Mouse (Mus musculus): ENCODE data around the gene Ccdc167. TPM values are rescaled to one million over a fixed set of nuclear protein-coding genes. Genes with fewer than 3 reads are reported as not detected.
"Not testable (repeated sequence)": the region's sequence is repeated elsewhere in the genome, so short reads cannot be mapped to it uniquely, and the experiment has no call there.

Ccdc167 gene
- polyA plus RNA-seq, 1 experiment from 2014 or later = 15.2 TPM

DNA sequence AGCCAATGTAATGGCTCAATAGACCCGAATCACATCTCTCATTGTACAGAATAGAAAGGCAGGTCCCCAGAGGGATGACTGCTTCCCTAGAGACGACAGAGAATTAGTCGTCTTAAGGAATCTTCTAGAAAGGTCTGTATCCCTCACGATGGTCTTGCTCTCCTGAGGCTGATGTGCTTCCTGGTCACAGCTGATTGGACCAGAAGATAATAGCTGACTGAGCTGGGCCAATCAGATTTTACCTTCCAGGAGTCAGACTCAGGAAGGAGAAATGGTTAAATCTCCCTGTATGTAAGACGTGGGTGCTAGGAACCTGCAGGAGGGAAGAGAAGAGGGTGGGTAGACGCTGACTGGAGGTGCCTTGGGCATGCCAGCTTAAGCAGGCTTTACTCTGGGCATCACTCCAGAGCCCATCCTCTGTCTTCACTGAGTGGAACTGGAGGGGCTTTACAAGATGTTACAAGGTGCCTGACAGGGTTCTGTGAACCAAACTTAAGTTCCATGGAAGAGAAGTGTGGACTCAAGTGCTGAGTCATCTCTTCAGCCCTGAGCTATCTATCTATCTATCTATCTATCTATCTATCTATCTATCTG, 8.3 kb upstream of the Ccdc167 start:
- WGBS = 63% methylated on average over 6 of the region's 6 CpGs

DNA sequence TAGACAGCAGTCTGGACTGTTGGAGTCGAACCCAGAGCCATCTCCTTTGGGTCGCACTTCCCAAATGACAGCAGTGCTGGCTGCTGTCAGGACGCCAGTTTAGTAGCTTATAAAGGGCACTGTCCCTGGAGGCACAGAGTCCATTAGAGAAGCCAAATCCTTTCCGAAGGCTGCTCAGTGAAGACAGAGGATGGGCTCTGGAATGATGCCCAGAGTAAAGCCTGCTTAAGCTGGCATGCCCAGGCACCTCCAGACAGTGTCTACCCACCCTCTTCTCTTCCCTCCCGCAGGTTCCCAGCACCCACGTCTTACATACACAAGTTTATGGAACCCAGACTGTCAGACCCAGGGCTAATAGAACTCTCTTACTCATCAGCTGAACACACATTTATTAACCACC, 7.8 kb upstream of the Ccdc167 start:
- Histone ChIP-seq H3K4me2 (no peak overlapping the region), H3K36me3 (ENCODE audit: control insufficient read depth, insufficient read depth, low read length) (no peaks in the 10 kb centered on the region), H3K4me1 (replicated peaks; ENCODE audit: control insufficient read depth, insufficient read depth, low read length) (no peaks in the 10 kb centered on the region), H3K27me3 (replicated peaks; ENCODE audit: control insufficient read depth, insufficient read depth, low read length) (no peaks in the 10 kb centered on the region; the same call in 1 of the 2 replicates), H3K27ac (ENCODE audit: low read depth, low read length) (no peak overlapping the region), H3K9me3 (ENCODE audit: control insufficient read depth, low read length) (no peaks in the 10 kb centered on the region), H3K4me3 (ENCODE audit: low read depth, low read length) (no peak overlapping the region), H3K9ac (ENCODE audit: low read depth, low read length) (no peak overlapping the region)
- DNase-seq (ENCODE audit: low spot score) = no peak
- WGBS = 77% methylated on average over 6 of the region's 6 CpGs
- no peak for ATAC-seq (replicated peaks; ENCODE audit: low FRiP score)

More for the DNA sequence above, 8.3 kb upstream of the Ccdc167 start:
- H3K27ac ChIP-seq (ENCODE audit: low read depth, low read length) = no peak overlapping the region
- H3K9ac ChIP-seq (ENCODE audit: low read depth, low read length) = no peak overlapping the region
- H3K9me3 ChIP-seq (ENCODE audit: control insufficient read depth, low read length) = no peaks in the 10 kb centered on the region
- DNase-seq (ENCODE audit: low spot score) (no peak), ATAC-seq (replicated peaks; ENCODE audit: low FRiP score) (no peak)
- no peaks in the 10 kb centered on the region for H3K4me1 ChIP-seq (replicated peaks; ENCODE audit: control insufficient read depth, insufficient read depth, low read length)
- no peak overlapping the region for H3K4me3 ChIP-seq (ENCODE audit: low read depth, low read length)
- no peak overlapping the region for H3K4me2 ChIP-seq
- H3K36me3 ChIP-seq (ENCODE audit: control insufficient read depth, insufficient read depth, low read length) = no peaks in the 10 kb centered on the region
- H3K27me3 ChIP-seq (replicated peaks; ENCODE audit: control insufficient read depth, insufficient read depth, low read length) = no peaks in the 10 kb centered on the region; the same call in 1 of the 2 replicates

DNA sequence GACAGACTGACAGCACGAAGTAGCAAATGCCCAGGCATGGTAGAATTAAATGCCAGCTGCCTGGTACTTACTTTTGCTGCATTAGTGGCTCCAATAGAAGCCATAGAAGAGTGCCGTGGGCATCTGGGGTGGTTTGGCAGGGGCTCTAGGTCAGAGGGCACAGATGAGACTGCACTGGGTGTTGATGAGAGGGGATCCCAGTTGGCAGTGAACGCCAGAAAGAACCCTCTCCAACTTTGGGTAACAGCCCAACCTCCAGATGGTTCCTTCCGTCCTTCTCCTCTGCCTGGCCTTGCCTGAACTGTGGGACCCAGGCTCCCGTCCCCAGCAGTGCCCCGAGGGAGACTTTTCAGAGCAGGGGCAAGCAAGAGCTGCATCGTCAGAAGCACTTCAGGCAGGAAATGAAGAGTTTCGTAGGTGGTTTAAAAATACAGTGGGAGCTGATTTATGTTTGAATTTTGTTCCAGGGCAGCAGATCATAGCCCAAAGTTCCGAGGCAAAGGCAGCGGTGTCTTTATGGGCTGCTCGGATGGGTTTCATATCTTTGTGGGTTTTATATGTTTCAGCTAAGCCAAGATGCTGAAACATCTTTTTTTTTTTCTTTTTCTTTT, 4.0 kb upstream of the Ccdc167 start:
- H3K27me3 ChIP-seq (replicated peaks; ENCODE audit: control insufficient read depth, insufficient read depth, low read length) = no peaks in the 10 kb centered on the region; the same call in 1 of the 2 replicates
- H3K9ac ChIP-seq (ENCODE audit: low read depth, low read length) = no peak overlapping the region
- ATAC-seq (replicated peaks; ENCODE audit: low FRiP score) = no peak
- H3K27ac ChIP-seq (ENCODE audit: low read depth, low read length) = no peak overlapping the region
- H3K36me3 ChIP-seq (ENCODE audit: control insufficient read depth, insufficient read depth, low read length) = no peaks in the 10 kb centered on the region
- peaks cover 10% of the 10 kb centered on the region for H3K4me1 ChIP-seq (replicated peaks; ENCODE audit: control insufficient read depth, insufficient read depth, low read length)
- WGBS = 75% methylated on average over 11 of the region's 11 CpGs
- no peak overlapping the region for H3K4me3 ChIP-seq (ENCODE audit: low read depth, low read length)
- no peaks in the 10 kb centered on the region for H3K9me3 ChIP-seq (ENCODE audit: control insufficient read depth, low read length)
- no peak overlapping the region for H3K4me2 ChIP-seq
- no peak for DNase-seq (ENCODE audit: low spot score)

DNA sequence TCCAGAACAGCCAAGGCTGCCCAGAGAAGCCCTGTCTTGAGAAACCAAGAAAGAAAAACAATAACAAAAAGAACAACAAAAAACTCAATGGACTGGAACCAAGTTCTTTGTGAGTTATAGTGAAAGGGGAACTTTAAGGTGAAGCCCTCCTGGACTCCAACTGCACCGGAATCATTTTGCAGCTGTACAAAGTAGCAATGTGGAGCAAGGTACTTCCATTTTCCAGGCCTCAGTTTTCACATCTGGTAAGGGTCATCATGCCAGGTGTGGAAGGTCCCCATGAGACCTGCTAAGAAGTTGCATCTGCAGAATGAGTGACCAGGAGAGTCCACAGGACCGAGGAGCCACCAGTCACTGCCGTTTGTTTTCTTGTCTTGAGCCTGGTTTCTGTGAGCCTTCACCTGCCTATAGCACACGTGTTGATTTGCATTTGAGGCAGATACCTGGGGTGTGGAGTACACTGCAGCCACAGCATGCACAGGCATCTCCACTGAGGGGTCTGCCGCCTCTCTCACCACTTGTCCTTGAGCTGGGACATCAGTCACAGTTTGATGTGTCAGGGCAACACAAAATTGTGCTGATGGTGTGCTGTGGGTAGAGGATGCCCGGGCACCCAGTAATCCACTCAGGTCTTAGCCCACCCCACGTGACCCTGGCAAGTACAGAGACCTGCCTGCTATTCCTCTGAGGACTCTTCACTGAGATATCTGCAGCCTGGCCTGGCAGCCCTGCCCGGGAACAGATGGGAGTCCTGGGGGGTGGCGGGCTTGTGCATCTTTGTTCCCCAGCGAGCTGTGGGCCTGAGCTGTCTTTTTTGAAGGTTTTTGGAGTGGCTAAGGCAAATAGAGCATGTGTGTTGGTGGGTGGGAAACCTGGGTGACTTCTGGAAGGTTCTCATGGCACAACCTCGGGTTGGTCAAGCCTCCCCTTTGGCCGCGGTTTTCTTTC, 3.1 kb upstream of the Ccdc167 start:
- no peak overlapping the region for H3K4me2 ChIP-seq
- WGBS = 72% methylated on average over 13 of the region's 13 CpGs
- ATAC-seq (replicated peaks; ENCODE audit: low FRiP score) (no peak), DNase-seq (ENCODE audit: low spot score) (no peak)
- peaks cover 10% of the 10 kb centered on the region for H3K4me1 ChIP-seq (replicated peaks; ENCODE audit: control insufficient read depth, insufficient read depth, low read length)
- H3K36me3 ChIP-seq (ENCODE audit: control insufficient read depth, insufficient read depth, low read length) = no peaks in the 10 kb centered on the region
- H3K4me3 ChIP-seq (ENCODE audit: low read depth, low read length) = no peak overlapping the region
- no peak overlapping the region for H3K27ac ChIP-seq (ENCODE audit: low read depth, low read length)
- no peaks in the 10 kb centered on the region for H3K9me3 ChIP-seq (ENCODE audit: control insufficient read depth, low read length)
- H3K9ac ChIP-seq (ENCODE audit: low read depth, low read length) = no peak overlapping the region
- no peaks in the 10 kb centered on the region; the same call in 1 of the 2 replicates for H3K27me3 ChIP-seq (replicated peaks; ENCODE audit: control insufficient read depth, insufficient read depth, low read length)

DNA sequence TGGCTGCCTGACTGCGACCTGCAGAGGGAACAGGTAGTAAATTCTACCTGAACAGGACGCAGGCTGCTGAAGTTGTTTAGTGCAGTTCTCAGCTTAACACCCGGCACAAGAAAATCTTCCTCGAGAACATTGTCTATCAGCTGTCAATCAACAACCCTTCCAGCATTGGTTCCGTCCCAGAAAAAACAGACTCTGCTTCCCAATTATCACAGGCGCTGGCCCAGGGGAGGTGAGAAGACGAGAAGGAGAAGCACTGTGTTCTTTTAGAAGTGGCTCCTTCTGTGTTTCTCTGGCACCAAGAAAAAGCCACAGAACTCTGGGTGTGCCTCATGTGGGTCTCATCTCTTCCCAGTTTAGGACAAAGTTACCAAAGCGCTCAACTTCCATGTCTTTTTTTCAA, 1.8 kb upstream of the Ccdc167 start:
- 82% methylated on average over 8 of the region's 8 CpGs for WGBS
- no peaks in the 10 kb centered on the region for H3K36me3 ChIP-seq (ENCODE audit: control insufficient read depth, insufficient read depth, low read length)
- H3K4me3 ChIP-seq (ENCODE audit: low read depth, low read length) = no peak overlapping the region
- H3K4me1 ChIP-seq (replicated peaks; ENCODE audit: control insufficient read depth, insufficient read depth, low read length) = peaks cover 10% of the 10 kb centered on the region
- DNase-seq (ENCODE audit: low spot score) = no peak
- no peak overlapping the region for H3K27ac ChIP-seq (ENCODE audit: low read depth, low read length)
- ATAC-seq (replicated peaks; ENCODE audit: low FRiP score) = no peak
- no peaks in the 10 kb centered on the region; the same call in 1 of the 2 replicates for H3K27me3 ChIP-seq (replicated peaks; ENCODE audit: control insufficient read depth, insufficient read depth, low read length)
- H3K4me2 ChIP-seq = no peak overlapping the region
- H3K9me3 ChIP-seq (ENCODE audit: control insufficient read depth, low read length) = no peaks in the 10 kb centered on the region
- no peak overlapping the region for H3K9ac ChIP-seq (ENCODE audit: low read depth, low read length)

DNA sequence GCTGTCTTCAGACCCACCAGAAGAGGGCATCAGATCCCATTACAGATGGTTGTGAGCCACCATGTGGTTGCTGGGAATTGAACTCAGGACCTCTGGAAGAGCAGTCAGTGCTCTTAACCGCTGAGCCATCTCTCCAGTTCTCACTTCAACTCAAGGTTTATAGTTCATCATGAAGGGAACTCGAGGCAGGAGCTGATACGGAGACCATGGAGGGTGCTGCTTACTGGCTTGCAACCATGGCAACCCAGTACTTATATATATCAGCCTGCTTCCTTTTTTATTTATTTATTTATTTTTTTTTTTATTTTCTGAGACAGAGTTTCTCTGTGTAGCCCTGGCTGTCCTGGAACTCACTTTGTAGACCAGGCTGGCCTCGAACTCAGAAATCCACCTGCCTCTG, 3.1 kb downstream of the Ccdc167 start:
- not testable (repeated sequence) for DNase-seq (ENCODE audit: low spot score); H3K9me3 ChIP-seq (ENCODE audit: control insufficient read depth, low read length); H3K36me3 ChIP-seq (ENCODE audit: control insufficient read depth, insufficient read depth, low read length); H3K27ac ChIP-seq (ENCODE audit: low read depth, low read length); H3K27me3 ChIP-seq (replicated peaks; ENCODE audit: control insufficient read depth, insufficient read depth, low read length); H3K9ac ChIP-seq (ENCODE audit: low read depth, low read length); ATAC-seq (replicated peaks; ENCODE audit: low FRiP score); H3K4me2 ChIP-seq; H3K4me3 ChIP-seq (ENCODE audit: low read depth, low read length)
- WGBS = 86% methylated on average over 4 of the region's 4 CpGs
- peaks cover 37% of the 10 kb centered on the region for H3K4me1 ChIP-seq (replicated peaks; ENCODE audit: control insufficient read depth, insufficient read depth, low read length)

DNA sequence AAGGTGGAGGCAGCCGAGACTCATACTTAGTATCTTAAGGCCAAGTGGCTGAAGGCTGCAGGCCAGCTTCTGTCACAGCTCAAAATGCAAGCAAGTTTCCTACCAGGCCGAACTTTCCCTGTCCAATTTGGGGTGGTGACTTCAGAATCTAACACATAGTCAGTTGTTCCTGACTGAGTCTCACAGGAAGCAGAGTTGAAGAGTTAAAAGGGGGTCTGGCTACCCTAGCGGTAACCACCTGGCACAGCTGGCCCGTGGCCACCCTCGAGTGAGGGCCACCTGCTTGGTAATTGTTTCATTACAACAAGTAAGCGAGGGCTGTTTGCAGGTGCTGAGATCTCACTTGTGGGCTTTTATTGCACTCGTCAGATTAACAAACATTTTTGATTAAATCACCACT, 4.3 kb downstream of the Ccdc167 start:
- 88% methylated on average over 7 of the region's 7 CpGs for WGBS

DNA sequence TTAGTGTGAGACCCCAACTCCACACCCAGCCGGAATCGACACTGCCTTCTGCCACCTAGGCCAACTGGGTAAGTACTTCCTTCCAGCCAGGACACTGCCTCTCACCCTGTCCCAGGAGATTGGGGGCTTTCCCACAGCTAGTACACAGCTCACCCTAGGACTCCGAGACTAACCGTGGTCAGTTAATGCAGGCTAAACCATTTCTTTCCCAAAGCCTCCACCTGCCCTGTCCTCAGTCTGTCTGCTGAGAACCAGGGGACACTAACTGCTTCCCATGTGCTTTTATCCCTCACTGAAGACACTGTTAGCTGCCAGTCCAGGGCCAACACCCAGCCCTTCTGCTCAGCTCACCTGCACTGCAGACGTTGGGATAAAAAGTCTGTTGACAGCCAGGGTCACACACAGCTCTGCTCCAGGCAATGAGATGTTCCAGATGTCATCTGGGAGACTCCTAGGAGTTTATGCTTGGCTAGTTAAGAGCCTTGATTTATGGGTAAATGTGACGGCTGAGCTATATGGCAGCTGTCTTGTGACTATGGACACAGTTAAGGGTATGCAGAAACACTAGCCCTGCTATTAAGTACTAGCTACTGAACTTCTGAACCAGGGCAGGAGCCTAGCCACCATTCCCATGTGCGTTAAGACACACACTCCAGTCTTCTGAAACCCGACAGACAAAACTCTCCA, 5.0 kb downstream of the Ccdc167 start:
- ATAC-seq (replicated peaks; ENCODE audit: low FRiP score) = no peak

More for the DNA sequence above, 4.3 kb downstream of the Ccdc167 start:
- Histone ChIP-seq H3K4me1 (replicated peaks; ENCODE audit: control insufficient read depth, insufficient read depth, low read length) (peaks cover 43% of the 10 kb centered on the region), H3K9me3 (ENCODE audit: control insufficient read depth, low read length) (no peaks in the 10 kb centered on the region), H3K4me3 (ENCODE audit: low read depth, low read length) (no peak overlapping the region), H3K36me3 (ENCODE audit: control insufficient read depth, insufficient read depth, low read length) (no peaks in the 10 kb centered on the region), H3K9ac (ENCODE audit: low read depth, low read length) (no peak overlapping the region), H3K27ac (ENCODE audit: low read depth, low read length) (no peak overlapping the region), H3K27me3 (replicated peaks; ENCODE audit: control insufficient read depth, insufficient read depth, low read length) (no peaks in the 10 kb centered on the region), H3K4me2 (no peak overlapping the region)
- no peak for ATAC-seq (replicated peaks; ENCODE audit: low FRiP score)
- no peak for DNase-seq (ENCODE audit: low spot score)

More for the DNA sequence above, 5.0 kb downstream of the Ccdc167 start:
- no peaks in the 10 kb centered on the region for H3K9me3 ChIP-seq (ENCODE audit: control insufficient read depth, low read length)
- no peak overlapping the region for H3K4me3 ChIP-seq (ENCODE audit: low read depth, low read length)
- H3K36me3 ChIP-seq (ENCODE audit: control insufficient read depth, insufficient read depth, low read length) = no peaks in the 10 kb centered on the region
- H3K4me1 ChIP-seq (replicated peaks; ENCODE audit: control insufficient read depth, insufficient read depth, low read length) = peaks cover 40% of the 10 kb centered on the region
- 74% methylated on average over 8 of the region's 8 CpGs for WGBS
- H3K9ac ChIP-seq (ENCODE audit: low read depth, low read length) = no peak overlapping the region
- no peak for DNase-seq (ENCODE audit: low spot score)
- no peak overlapping the region for H3K27ac ChIP-seq (ENCODE audit: low read depth, low read length)
- H3K27me3 ChIP-seq (replicated peaks; ENCODE audit: control insufficient read depth, insufficient read depth, low read length) = no peaks in the 10 kb centered on the region
- no peak overlapping the region for H3K4me2 ChIP-seq
